Mouse (Mus musculus) kidney, postnatal 0 days (tissue): ENCODE data around the gene Slc1a2. TPM values are rescaled to one million over a fixed set of nuclear protein-coding genes. Genes with fewer than 3 reads are reported as not detected.

Experiments
- ATAC-seq: fragments of 200-750 bp; cut with Nextera tagmentation; replicated peaks from 2 replicates; pipeline ENCODE4 v1.8.0; 2017; ENCODE audit warnings: low read depth, moderate number of reproducible peaks, moderate TSS enrichment, moderate library complexity; ENCODE audit not compliant: low FRiP score
- DNase-seq: peaks from one replicate; pipeline ENCODE4 v3.0.0-alpha.2; 2016; ENCODE audit warnings: low spot score
- H3K27ac ChIP-seq: fragments of 300-500 bp; sonication (generic); 2 replicates; pipeline ENCODE4 v1.5.1; 2014; ENCODE audit warnings: mild to moderate bottlenecking
- H3K27me3 ChIP-seq: fragments of 300-500 bp; sonication (generic); 2 replicates; pipeline ENCODE4 v1.6.1; 2014; ENCODE audit warnings: low read length, mixed read lengths; ENCODE audit not compliant: insufficient read depth
- H3K36me3 ChIP-seq: fragments of 300-500 bp; sonication (generic); 2 replicates; pipeline ENCODE4 v1.6.1; 2014; ENCODE audit warnings: low read length, mixed read lengths; ENCODE audit not compliant: insufficient read depth
- H3K4me1 ChIP-seq: fragments of 300-500 bp; sonication (generic); replicated peaks from 2 replicates; pipeline ENCODE4 v1.6.1; 2014; ENCODE audit warnings: antibody characterized with exemption, low read length, mixed read lengths; ENCODE audit not compliant: insufficient read depth
- H3K4me2 ChIP-seq: fragments of 300-500 bp; sonication (generic); 2 replicates; pipeline ENCODE4 v1.6.1; 2014; ENCODE audit warnings: mild to moderate bottlenecking, low read length, moderate library complexity, mixed read lengths
- H3K4me3 ChIP-seq: fragments of 300-500 bp; sonication (generic); replicated peaks from 2 replicates; pipeline ENCODE4 v1.5.1; 2014; ENCODE audit warnings: low read depth, low read length
- H3K9ac ChIP-seq: fragments of 300-500 bp; sonication (generic); 2 replicates; pipeline ENCODE4 v1.6.1; 2014; ENCODE audit warnings: low read depth, low read length
- H3K9me3 ChIP-seq: fragments of 300-500 bp; sonication (generic); replicated peaks from 2 replicates; pipeline ENCODE4 v1.6.1; 2016; ENCODE audit warnings: low read length, inconsistent platforms, mixed read lengths
- CTCF ChIP-seq: IDR thresholded peaks from 2 replicates; pipeline ENCODE4 v1.5.1; 2016; ENCODE audit warnings: antibody characterized with exemption, low read depth, mild to moderate bottlenecking, moderate library complexity
- WGBS: fragments of 180-500 bp; shearing (Covaris S2); extraction: QIAGEN DNeasy Blood & Tissue Kit; methylation state at CpG from one replicate; pipeline ENCODE4 v1.1.7; 2014; 5-methylcytosine and 5-hydroxymethylcytosine counted together
- polyA plus RNA-seq: library from polyadenylated mRNA; unstranded; fragments of >200 nt; fragmentation: Nextera tagmentation; extraction: Ambion mirVana; gene quantifications from 2 replicates; pipeline ENCODE4 v1.2.1, GENCODE M21; 2015

Gene Slc1a2
- polyA plus RNA-seq, 1 experiment from 2014 or later: 0.13 TPM

DNA sequence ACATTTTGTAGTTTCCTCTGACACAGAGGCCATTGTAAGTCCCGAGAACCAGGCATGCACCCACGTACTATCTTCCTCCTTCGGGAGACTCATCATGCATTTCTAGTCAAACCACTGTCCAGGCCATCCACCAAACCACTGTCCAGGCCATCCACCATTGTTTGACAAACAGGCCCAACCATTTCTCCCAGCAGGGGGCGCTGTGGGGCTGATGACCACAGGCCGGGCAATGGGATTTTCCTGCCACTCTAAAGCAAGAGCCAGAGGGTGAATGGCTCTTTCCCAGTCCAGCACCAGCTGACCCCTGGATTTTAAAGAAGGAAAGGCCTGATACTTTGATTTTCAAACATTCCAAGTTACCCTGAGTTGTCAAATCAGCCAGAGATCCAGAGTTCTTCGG is 16.8 kb downstream of the Slc1a2 start:
- 75% methylated on average over 6 of the region's 6 CpGs for WGBS
- H3K9ac ChIP-seq: no peak overlapping the region
- TF ChIP-seq CTCF: peak; percentile 67
- H3K36me3 ChIP-seq: no peaks in the 10 kb centered on the region
- no peak overlapping the region for H3K4me2 ChIP-seq
- H3K27ac ChIP-seq: no peak overlapping the region
- H3K4me3 ChIP-seq: no peak overlapping the region
- DNase-seq (no peak), ATAC-seq (no peak)
- no peaks in the 10 kb centered on the region for H3K4me1 ChIP-seq
- no peaks in the 10 kb centered on the region for H3K27me3 ChIP-seq
- no peaks in the 10 kb centered on the region for H3K9me3 ChIP-seq

DNA sequence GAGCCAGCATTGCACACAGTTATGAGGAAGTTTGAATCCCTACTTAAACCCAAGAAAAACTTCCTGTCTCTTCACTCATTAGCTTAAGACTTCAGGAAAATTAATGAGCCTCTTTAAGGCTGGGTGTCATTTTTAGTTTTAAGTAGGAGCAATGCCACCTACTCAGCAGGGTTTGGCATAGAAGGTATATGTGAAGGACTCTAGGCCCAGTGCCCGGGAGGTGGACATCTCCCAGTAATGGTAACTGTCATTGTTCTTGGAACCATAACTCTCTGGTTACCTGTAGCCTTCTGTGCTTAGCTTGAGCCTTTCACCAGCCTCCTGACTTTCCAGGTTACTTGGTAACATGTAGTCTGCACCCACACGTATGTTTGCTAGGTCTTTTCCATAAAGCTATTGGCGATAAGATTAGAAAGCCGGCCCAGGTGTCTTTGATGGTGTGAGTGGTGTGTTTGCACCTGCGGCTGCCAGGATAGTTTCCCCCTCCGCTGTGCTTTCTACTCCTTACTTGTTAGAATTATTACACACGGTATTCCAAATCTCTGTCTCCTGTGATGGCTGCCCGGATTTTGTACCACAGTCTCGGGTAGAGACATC is 18.4 kb downstream of the Slc1a2 start:
- Histone ChIP-seq H3K36me3 (no peaks in the 10 kb centered on the region), H3K9ac (no peak overlapping the region), H3K27me3 (no peaks in the 10 kb centered on the region), H3K9me3 (no peaks in the 10 kb centered on the region), H3K4me3 (no peak overlapping the region), H3K27ac (no peak overlapping the region), H3K4me1 (no peaks in the 10 kb centered on the region), H3K4me2 (no peak overlapping the region)
- 92% methylated on average over 9 of the region's 9 CpGs for WGBS
- ATAC-seq (no peak), DNase-seq (no peak)
- TF ChIP-seq CTCF: no peak

DNA sequence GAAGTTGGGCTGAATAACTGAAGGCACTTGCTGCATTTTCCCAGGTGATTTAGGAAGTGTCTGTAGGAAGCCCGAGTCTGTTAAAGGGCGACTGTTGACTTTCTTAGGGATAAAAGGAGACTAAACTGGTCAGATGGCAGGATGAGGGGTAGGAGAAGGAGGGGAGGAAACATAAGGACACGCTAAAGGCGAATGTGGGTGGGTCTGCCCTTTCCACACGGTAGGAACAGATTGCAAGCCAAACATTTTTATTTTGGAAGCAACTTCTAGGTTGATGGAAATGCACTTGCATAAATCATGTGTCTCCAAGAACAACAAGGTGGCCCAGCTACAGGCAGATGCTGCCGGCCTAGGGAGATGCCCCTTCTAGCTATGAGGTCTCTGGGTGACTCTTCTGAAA is 18.9 kb downstream of the Slc1a2 start:
- Histone ChIP-seq H3K9me3 (no peaks in the 10 kb centered on the region), H3K27me3 (no peaks in the 10 kb centered on the region), H3K4me2 (no peak overlapping the region), H3K9ac (no peak overlapping the region), H3K27ac (no peak overlapping the region), H3K4me1 (no peaks in the 10 kb centered on the region), H3K4me3 (no peak overlapping the region), H3K36me3 (no peaks in the 10 kb centered on the region)
- WGBS: 53% methylated on average over 6 of the region's 6 CpGs
- ATAC-seq: no peak
- TF ChIP-seq CTCF: no peak
- DNase-seq: no peak

DNA sequence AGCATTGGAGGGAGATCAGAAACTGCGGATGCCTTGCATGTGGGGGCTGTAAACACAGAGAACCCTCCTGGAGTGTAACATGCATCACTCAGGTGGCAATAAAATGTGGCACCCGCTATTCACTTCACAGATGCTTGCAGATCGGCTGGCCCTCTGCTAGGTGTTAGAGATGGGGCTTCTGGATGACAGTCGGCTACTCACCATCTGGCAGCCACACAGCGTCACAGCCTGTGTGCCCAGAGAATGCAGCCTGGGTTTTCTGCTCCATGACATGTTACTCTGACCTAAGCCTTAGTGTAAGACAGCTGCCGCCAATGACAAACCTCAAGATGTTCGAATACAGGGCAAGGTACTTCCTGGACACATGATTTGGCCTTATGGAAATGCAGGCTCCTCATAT is 22.9 kb downstream of the Slc1a2 start:
- Histone ChIP-seq H3K4me1 (no peaks in the 10 kb centered on the region), H3K36me3 (no peaks in the 10 kb centered on the region), H3K4me3 (no peak overlapping the region), H3K9me3 (no peaks in the 10 kb centered on the region), H3K27ac (no peak overlapping the region), H3K9ac (no peak overlapping the region), H3K27me3 (no peaks in the 10 kb centered on the region), H3K4me2 (no peak overlapping the region)
- ATAC-seq (no peak), DNase-seq (no peak)
- 43% methylated on average over 7 of the region's 7 CpGs for WGBS
- no peak for TF ChIP-seq CTCF

DNA sequence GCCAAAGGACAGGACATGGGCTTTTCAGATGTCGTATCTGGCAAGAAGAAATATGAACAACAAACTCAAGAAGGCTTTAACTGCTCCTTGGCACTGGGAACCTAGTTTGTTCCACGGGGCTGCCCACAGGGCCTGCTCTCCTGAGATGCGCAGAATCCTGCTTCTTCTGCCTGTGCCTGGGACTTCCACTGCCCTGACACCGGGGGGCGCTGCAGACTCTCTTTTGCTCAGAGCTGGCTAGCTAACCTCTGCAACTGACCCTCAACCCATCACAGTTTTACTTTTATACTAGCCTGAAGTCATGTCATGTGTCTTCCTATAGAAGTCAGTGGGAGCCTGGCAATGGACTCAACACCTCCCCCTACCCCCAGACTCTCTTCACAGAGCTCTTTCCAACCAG is 23.7 kb downstream of the Slc1a2 start:
- 47% methylated on average over 5 of the region's 5 CpGs for WGBS
- Histone ChIP-seq H3K27me3 (no peaks in the 10 kb centered on the region), H3K9me3 (no peaks in the 10 kb centered on the region), H3K9ac (no peak overlapping the region), H3K4me3 (no peak overlapping the region), H3K4me1 (no peaks in the 10 kb centered on the region), H3K4me2 (no peak overlapping the region), H3K27ac (no peak overlapping the region), H3K36me3 (no peaks in the 10 kb centered on the region)
- ATAC-seq: no peak
- DNase-seq: peak; percentile 19
- peak; percentile 64 for TF ChIP-seq CTCF

DNA sequence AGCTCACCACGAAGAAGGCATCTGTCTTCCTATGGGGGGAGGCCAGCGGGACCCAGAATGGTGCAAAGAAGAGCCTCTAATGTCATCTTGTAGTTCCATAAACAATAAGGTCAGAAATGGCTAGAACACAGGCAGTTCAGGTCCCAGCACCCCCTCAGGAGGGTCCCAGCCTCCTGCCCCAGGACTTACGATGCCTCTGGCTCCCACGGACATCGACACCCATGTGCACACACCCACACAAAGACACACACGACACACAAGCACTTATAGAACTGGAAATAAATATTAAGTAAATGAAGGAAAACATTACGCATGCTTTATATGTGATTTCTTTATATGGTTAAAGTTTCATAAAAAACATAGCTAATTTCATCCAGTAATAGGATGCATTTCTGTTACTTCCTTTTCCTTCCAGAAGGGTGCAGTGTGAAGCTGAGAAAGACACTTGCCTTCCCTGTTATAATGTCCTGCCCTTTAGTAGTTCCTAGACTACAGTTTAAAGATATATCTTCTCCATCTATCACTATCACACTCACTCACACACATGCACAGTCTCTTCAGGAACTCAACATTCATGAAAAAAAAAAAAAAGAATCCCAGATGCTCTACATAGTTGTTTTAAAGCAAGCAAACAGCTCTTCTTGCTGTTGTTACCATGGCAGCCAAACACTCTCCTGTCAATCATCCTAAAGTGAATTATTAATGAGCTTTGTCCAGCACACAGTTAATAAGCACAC is 27.1 kb downstream of the Slc1a2 start:
- H3K4me1 ChIP-seq: no peaks in the 10 kb centered on the region
- H3K4me3 ChIP-seq: no peak overlapping the region
- no peak overlapping the region for H3K4me2 ChIP-seq
- no peaks in the 10 kb centered on the region for H3K27me3 ChIP-seq
- no peaks in the 10 kb centered on the region for H3K36me3 ChIP-seq
- no peak overlapping the region for H3K9ac ChIP-seq
- no peak overlapping the region for H3K27ac ChIP-seq
- DNase-seq (peak; percentile 76), ATAC-seq (peak; percentile 59; the same call in 1 of the 2 replicates)
- 84% methylated on average over 7 of the region's 7 CpGs for WGBS
- H3K9me3 ChIP-seq: no peaks in the 10 kb centered on the region
- TF ChIP-seq CTCF: peak; percentile 73

DNA sequence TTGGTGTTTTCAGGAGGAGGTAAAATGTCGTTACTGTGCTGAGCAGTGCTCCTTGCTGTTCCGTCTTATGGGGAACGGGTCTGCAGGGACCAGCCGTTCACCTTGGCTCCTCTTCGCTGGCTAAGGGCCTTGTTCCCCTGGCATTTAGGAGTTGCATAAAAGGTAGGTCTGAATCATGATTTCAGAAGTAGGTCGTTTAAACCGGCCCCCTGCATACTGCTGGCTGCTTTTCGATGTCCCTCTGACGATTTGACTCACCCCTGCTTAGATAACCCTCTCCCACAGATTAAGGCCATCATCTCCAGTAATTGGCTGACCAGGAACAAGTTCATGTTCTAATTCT is 27.6 kb downstream of the Slc1a2 start:
- Histone ChIP-seq H3K4me1 (no peaks in the 10 kb centered on the region), H3K9me3 (no peaks in the 10 kb centered on the region), H3K9ac (no peak overlapping the region), H3K27me3 (no peaks in the 10 kb centered on the region), H3K27ac (no peak overlapping the region), H3K4me2 (no peak overlapping the region), H3K36me3 (no peaks in the 10 kb centered on the region), H3K4me3 (no peak overlapping the region)
- DNase-seq: no peak
- TF ChIP-seq CTCF: no peak
- no peak for ATAC-seq
- WGBS: 66% methylated on average over 9 of the region's 9 CpGs
